Mouse (Mus musculus): ENCODE data around the gene Cdx2. TPM values are rescaled to one million over a fixed set of nuclear protein-coding genes. Genes with fewer than 3 reads are reported as not detected.

The Cdx2 gene
- total and polyA plus RNA-seq, 3 experiments: not detected

- Histone ChIP-seq H3K4me1 (ENCODE audit: control insufficient read depth in 1 of 2, insufficient read depth in 2 of 2) (peaks cover 0 to 7% of the 10 kb centered on the region in 2 experiments; a peak in 1 of 4 replicates), H3K27ac (ENCODE audit: insufficient read depth, low read depth) (no peak overlapping the region), H3K79me2 (replicated peaks; ENCODE audit: control insufficient read depth, extremely low read depth, insufficient read depth, poor library complexity, severe bottlenecking) (no peaks in the 10 kb centered on the region), H3K27me3 (replicated peaks) (peaks cover 14% of the 10 kb centered on the region), H3K9ac (ENCODE audit: insufficient read depth, low read depth) (no peak overlapping the region), H3K36me3 (replicated peaks in 1 of 2; ENCODE audit: control insufficient read depth in 1 of 2, insufficient read depth in 1 of 2, low read length in 1 of 2) (no peaks in the 10 kb centered on the region), H3K4me3 (replicated peaks in 1 of 3; ENCODE audit: low read depth in 2 of 3, low read length in 2 of 3, poor library complexity in 1 of 3) (no peak overlapping the region), H3K4me2 (ENCODE audit: insufficient read depth, low read depth, poor library complexity, severe bottlenecking) (0 out of 2 replicates have a peak overlapping the region, but pooled peaks have one; percentile 32), H3K9me3 (replicated peaks; ENCODE audit: low read length) (no peaks in the 10 kb centered on the region)
- dilution Hi-C loops (cut with MboI; ENCODE audit: extremely low pct_ligation_motif_present, extremely low pct_unique_long_range_greater_than_20kb, low sequenced_read_pairs) (no loop called here), in situ Hi-C loops (cut with MboI; ENCODE audit: low pct_ligation_motif_present, low pct_unique_long_range_greater_than_20kb, low sequenced_read_pairs) (no loop called here)
- peak; percentile 17 for DNase-seq (ENCODE audit: extremely low read depth)
- peak in 1 of 2 experiments; percentile 39; a peak in 2 of 4 replicates for TF ChIP-seq CTCF (conservative IDR thresholded peaks at IDR 0.05 in 1 of 2, IDR thresholded peaks at IDR 0.05 in 1 of 2; ENCODE audit: low read depth in 2 of 2, low read length in 2 of 2)
- TF ChIP-seq ZC3H11A (IDR thresholded peaks at IDR 0.05; ENCODE audit: low read depth, low read length): no peak
These were observed 22.7 kb downstream of the Cdx2 start for GRCm38 (mm10) chr5:147284365-147284764.

- dilution Hi-C loops (cut with MboI; ENCODE audit: extremely low pct_ligation_motif_present, extremely low pct_unique_long_range_greater_than_20kb, low sequenced_read_pairs): no loop called here
- H3K9me3 ChIP-seq (replicated peaks; ENCODE audit: low read length): no peaks in the 10 kb centered on the region
- peaks cover 64% of the 10 kb centered on the region for H3K27me3 ChIP-seq (replicated peaks)
- no peaks in the 10 kb centered on the region for H3K79me2 ChIP-seq (replicated peaks; ENCODE audit: control insufficient read depth, extremely low read depth, insufficient read depth, poor library complexity, severe bottlenecking)
- no peak overlapping the region for H3K9ac ChIP-seq (ENCODE audit: insufficient read depth, low read depth)
- H3K4me1 ChIP-seq (ENCODE audit: control insufficient read depth in 1 of 2, insufficient read depth in 2 of 2): no peaks in the 10 kb centered on the region
- no peak overlapping the region for H3K4me2 ChIP-seq (ENCODE audit: insufficient read depth, low read depth, poor library complexity, severe bottlenecking)
- TF ChIP-seq UBTF (IDR thresholded peaks at IDR 0.05; ENCODE audit: low read depth, low read length) (no peak), POLR2AphosphoS2 (IDR thresholded peaks at IDR 0.05; ENCODE audit: low read depth, low read length) (no peak), MAFK (IDR thresholded peaks at IDR 0.05; ENCODE audit: insufficient replicate concordance, low read length) (no peak), MEF2A (IDR thresholded peaks at IDR 0.05; ENCODE audit: borderline replicate concordance, low read depth, low read length) (no peak), MAZ (IDR thresholded peaks at IDR 0.05; ENCODE audit: low read depth, low read length) (no peak), EP300 (IDR thresholded peaks at IDR 0.05; ENCODE audit: low read length) (no peak), TBP (conservative IDR thresholded peaks at IDR 0.05; ENCODE audit: low read depth, low read length) (no peak), ZC3H11A (IDR thresholded peaks at IDR 0.05; ENCODE audit: low read depth, low read length) (no peak), JUND (conservative IDR thresholded peaks at IDR 0.05; ENCODE audit: low read depth, low read length) (no peak), ELF1 (IDR thresholded peaks at IDR 0.05; ENCODE audit: low read depth, low read length) (no peak), E2F4 (IDR thresholded peaks at IDR 0.05; ENCODE audit: insufficient replicate concordance, low read depth, low read length) (no peak), KAT2A (IDR thresholded peaks at IDR 0.05; ENCODE audit: insufficient replicate concordance, low read length) (no peak), HCFC1 (IDR thresholded peaks at IDR 0.05; ENCODE audit: low read depth, low read length) (no peak), CTCF (conservative IDR thresholded peaks at IDR 0.05 in 1 of 2, IDR thresholded peaks at IDR 0.05 in 1 of 2; ENCODE audit: low read depth in 2 of 2, low read length in 2 of 2) (no peak), RAD21 (IDR thresholded peaks at IDR 0.05; ENCODE audit: low read depth, low read length) (no peak), BHLHE40 (IDR thresholded peaks at IDR 0.05; ENCODE audit: low read depth, low read length) (no peak), TCF12 (IDR thresholded peaks at IDR 0.05; ENCODE audit: low read depth, low read length) (no peak), POLR2A (IDR thresholded peaks at IDR 0.05; ENCODE audit: low read depth, low read length) (no peak), USF1 (IDR thresholded peaks at IDR 0.05; ENCODE audit: low read depth, low read length) (no peak)
- no peak overlapping the region for H3K4me3 ChIP-seq (replicated peaks in 1 of 3; ENCODE audit: low read depth in 2 of 3, low read length in 2 of 3, poor library complexity in 1 of 3)
- H3K27ac ChIP-seq (ENCODE audit: insufficient read depth, low read depth): no peak overlapping the region
- no peaks in the 10 kb centered on the region for H3K36me3 ChIP-seq (replicated peaks in 1 of 2; ENCODE audit: control insufficient read depth in 1 of 2, insufficient read depth in 1 of 2, low read length in 1 of 2)
- in situ Hi-C loops (cut with MboI; ENCODE audit: low pct_ligation_motif_present, low pct_unique_long_range_greater_than_20kb, low sequenced_read_pairs): no loop called here
- no peak for DNase-seq (ENCODE audit: extremely low read depth)
These were observed 29.5 kb downstream of the Cdx2 start for GRCm38 (mm10) chr5:147277547-147277925.
